Mouse (Mus musculus) MEL (cell line): ENCODE results near the gene Il11ra1. TPM values are rescaled to one million over a fixed set of nuclear protein-coding genes. Genes with fewer than 3 reads are reported as not detected.

ENCODE experiments used
- DNase-seq: peaks from one replicate; pipeline ENCODE4 v3.0.0; 2011; ENCODE audit warnings: low read depth, low spot score
- H3K27ac ChIP-seq: 2 replicates; pipeline ENCODE4 v1.5.1; 2012; ENCODE audit warnings: low read depth, mild to moderate bottlenecking, control low read depth, low read length, moderate library complexity; ENCODE audit not compliant: control insufficient read depth
- H3K27me3 ChIP-seq, 2 experiments: fragments of 150-350 bp in 1 of 2; sonication (generic) in 1 of 2; 2 replicates each; pipeline ENCODE4 v1.6.1; 2012; ENCODE audit warnings: low read length in 2 of 2, mild to moderate bottlenecking in 2 of 2, improper control_type of control experiment in 1 of 2, moderate library complexity in 1 of 2; ENCODE audit not compliant: insufficient read depth in 2 of 2, control insufficient read depth in 1 of 2
- H3K36me3 ChIP-seq, 2 experiments: 2 replicates each; pipeline ENCODE4 v1.6.1; 2012 to 2014; ENCODE audit warnings: low read length in 2 of 2, improper control_type of control experiment in 1 of 2, inconsistent platforms in 1 of 2, mild to moderate bottlenecking in 1 of 2; ENCODE audit not compliant: insufficient read depth in 2 of 2, control insufficient read depth in 1 of 2
- H3K4me1 ChIP-seq, 2 experiments: fragments of 150-350 bp in 1 of 2; sonication (generic) in 1 of 2; 2 replicates each; pipeline ENCODE4 v1.6.1; 2012; ENCODE audit warnings: low read length in 2 of 2, improper control_type of control experiment in 1 of 2, mild to moderate bottlenecking in 1 of 2; ENCODE audit not compliant: insufficient read depth in 2 of 2, control insufficient read depth in 1 of 2
- H3K4me3 ChIP-seq, 2 experiments: fragments of 150-350 bp in 1 of 2; sonication (generic) in 1 of 2; 2 replicates each; pipeline ENCODE4 v1.5.1; 2012; ENCODE audit warnings: low read depth in 2 of 2, low read length in 2 of 2, mild to moderate bottlenecking in 2 of 2, moderate library complexity in 2 of 2, control low read depth in 1 of 2, improper control_type of control experiment in 1 of 2; ENCODE audit not compliant: control insufficient read depth in 1 of 2, insufficient read depth in 1 of 2
- H3K79me2 ChIP-seq: 2 replicates; pipeline ENCODE4 v1.6.1; 2012; ENCODE audit warnings: mild to moderate bottlenecking, low read length, moderate library complexity; ENCODE audit not compliant: control insufficient read depth, poor library complexity, insufficient read depth
- H3K9ac ChIP-seq: 2 replicates; pipeline ENCODE4 v1.6.1; 2012; ENCODE audit warnings: low read depth, mild to moderate bottlenecking, control low read depth, low read length, moderate library complexity; ENCODE audit not compliant: control insufficient read depth, poor library complexity, severe bottlenecking
- H3K9me3 ChIP-seq: fragments of 150-350 bp; sonication (generic); replicated peaks from 2 replicates; pipeline ENCODE4 v1.6.1; 2012; ENCODE audit warnings: mild to moderate bottlenecking, low read length, improper control_type of control experiment, moderate library complexity; ENCODE audit not compliant: insufficient read depth
- BHLHE40 ChIP-seq: IDR thresholded peaks from 2 replicates; pipeline ENCODE4 v1.6.1; 2012; ENCODE audit warnings: low read depth, mild to moderate bottlenecking, inconsistent platforms, low read length, improper control_type of control experiment, borderline replicate concordance
- CHD1 ChIP-seq: IDR thresholded peaks from 2 replicates; pipeline ENCODE4 v1.6.1; 2012; ENCODE audit warnings: low read depth, mild to moderate bottlenecking, inconsistent platforms, low read length, improper control_type of control experiment
- E2F4 ChIP-seq: IDR thresholded peaks from 2 replicates; pipeline ENCODE4 v1.6.1; 2011; ENCODE audit warnings: low read depth, low read length, improper control_type of control experiment, borderline replicate concordance
- ELF1 ChIP-seq: IDR thresholded peaks from 2 replicates; pipeline ENCODE4 v1.6.1; 2014; ENCODE audit warnings: low read depth, mild to moderate bottlenecking, inconsistent platforms, low read length, improper control_type of control experiment, moderate library complexity
- EP300 ChIP-seq, 2 experiments: IDR thresholded peaks; 2 replicates each; pipeline ENCODE4 v1.6.1; 2011; ENCODE audit warnings: improper control_type of control experiment in 2 of 2, low read length in 2 of 2, low read depth in 1 of 2, mild to moderate bottlenecking in 1 of 2
- ETS1 ChIP-seq: IDR thresholded peaks from 2 replicates; pipeline ENCODE4 v1.6.1; 2012; ENCODE audit warnings: low read depth, mild to moderate bottlenecking, inconsistent platforms, low read length, improper control_type of control experiment, moderate library complexity
- GABPA ChIP-seq: IDR thresholded peaks from 2 replicates; pipeline ENCODE4 v1.6.1; 2012; ENCODE audit warnings: low read depth, mild to moderate bottlenecking, inconsistent platforms, low read length, improper control_type of control experiment, moderate library complexity
- HCFC1 ChIP-seq: IDR thresholded peaks from 2 replicates; pipeline ENCODE4 v1.6.1; 2012; ENCODE audit warnings: low read depth, mild to moderate bottlenecking, inconsistent platforms, low read length, improper control_type of control experiment, moderate library complexity
- MAZ ChIP-seq: IDR thresholded peaks from 2 replicates; pipeline ENCODE4 v1.6.1; 2012; ENCODE audit warnings: low read depth, mild to moderate bottlenecking, inconsistent platforms, low read length, improper control_type of control experiment
- MXI1 ChIP-seq: IDR thresholded peaks from 2 replicates; pipeline ENCODE4 v1.6.1; 2011; ENCODE audit warnings: mild to moderate bottlenecking, low read depth, low read length, improper control_type of control experiment
- NRF1 ChIP-seq: IDR thresholded peaks from 2 replicates; pipeline ENCODE4 v1.6.1; 2014; ENCODE audit warnings: low read depth, mild to moderate bottlenecking, inconsistent platforms, low read length, improper control_type of control experiment, moderate library complexity; ENCODE audit not compliant: poor library complexity, insufficient read depth, severe bottlenecking
- POLR2AphosphoS2 ChIP-seq: IDR thresholded peaks from 2 replicates; pipeline ENCODE4 v1.6.1; 2011; ENCODE audit warnings: low read length, improper control_type of control experiment
- RAD21 ChIP-seq: IDR thresholded peaks from 2 replicates; pipeline ENCODE4 v1.6.1; 2011; ENCODE audit warnings: mild to moderate bottlenecking, low read depth, low read length, improper control_type of control experiment
- SIN3A ChIP-seq: IDR thresholded peaks from 2 replicates; pipeline ENCODE4 v1.6.1; 2012; ENCODE audit warnings: low read length, improper control_type of control experiment, inconsistent platforms
- SMC3 ChIP-seq: IDR thresholded peaks from 2 replicates; pipeline ENCODE4 v1.6.1; 2011; ENCODE audit warnings: low read depth, low read length, improper control_type of control experiment
- TAL1 ChIP-seq: IDR thresholded peaks from 2 replicates; pipeline ENCODE4 v1.6.1; 2012; ENCODE audit warnings: mild to moderate bottlenecking, inconsistent platforms, low read length, moderate library complexity, mixed read lengths
- TBP ChIP-seq: IDR thresholded peaks from 2 replicates; pipeline ENCODE4 v1.8.0; 2011; ENCODE audit warnings: low read depth, low read length, improper control_type of control experiment
- UBTF ChIP-seq: IDR thresholded peaks from 2 replicates; pipeline ENCODE4 v1.6.1; 2012; ENCODE audit warnings: low read depth, mild to moderate bottlenecking, inconsistent platforms, low read length, improper control_type of control experiment, moderate library complexity, borderline replicate concordance; ENCODE audit not compliant: insufficient read depth
- USF1 ChIP-seq: IDR thresholded peaks from 2 replicates; pipeline ENCODE4 v1.6.1; 2014; ENCODE audit warnings: low read depth, mild to moderate bottlenecking, inconsistent platforms, low read length, improper control_type of control experiment, moderate library complexity
- USF2 ChIP-seq, 2 experiments: IDR thresholded peaks; 2 replicates each; pipeline ENCODE4 v1.6.1; 2011 to 2012; ENCODE audit warnings: improper control_type of control experiment in 2 of 2, low read length in 2 of 2, borderline replicate concordance in 1 of 2, inconsistent platforms in 1 of 2, low read depth in 1 of 2, mild to moderate bottlenecking in 1 of 2; ENCODE audit not compliant: insufficient read depth in 1 of 2
- ZKSCAN1 ChIP-seq: IDR thresholded peaks from 2 replicates; pipeline ENCODE4 v1.6.1; 2012; ENCODE audit warnings: low read depth, mild to moderate bottlenecking, inconsistent platforms, low read length, improper control_type of control experiment, moderate library complexity
- ZMIZ1 ChIP-seq: IDR thresholded peaks from 2 replicates; pipeline ENCODE4 v1.6.1; 2012; ENCODE audit warnings: low read depth, mild to moderate bottlenecking, inconsistent platforms, low read length, improper control_type of control experiment, moderate library complexity
- polyA plus RNA-seq, 2 experiments: library from polyadenylated mRNA; stranded (reverse) in 1 of 2; unstranded in 1 of 2; fragments of >175 nt in 1 of 2; fragments of >200 nt in 1 of 2; gene quantifications; 2 replicates each; pipeline versions ENCODE4 v1.2.1 to v1.2.4; 2012; ENCODE audit warnings: low replicate concordance in 2 of 2, low read depth in 1 of 2; ENCODE audit not compliant: insufficient read length in 2 of 2, insufficient read depth in 1 of 2, missing spikeins in 1 of 2
- total RNA-seq: library from RNA; depleted of rRNA; stranded (reverse); fragments of 300-350 nt; gene quantifications from 2 replicates; pipeline ENCODE4 v1.2.3, GENCODE M21; 2012

Gene Il11ra1
- total and polyA plus RNA-seq, 3 experiments: 44.4 to 66.7 TPM; not detected in 1

DNA sequence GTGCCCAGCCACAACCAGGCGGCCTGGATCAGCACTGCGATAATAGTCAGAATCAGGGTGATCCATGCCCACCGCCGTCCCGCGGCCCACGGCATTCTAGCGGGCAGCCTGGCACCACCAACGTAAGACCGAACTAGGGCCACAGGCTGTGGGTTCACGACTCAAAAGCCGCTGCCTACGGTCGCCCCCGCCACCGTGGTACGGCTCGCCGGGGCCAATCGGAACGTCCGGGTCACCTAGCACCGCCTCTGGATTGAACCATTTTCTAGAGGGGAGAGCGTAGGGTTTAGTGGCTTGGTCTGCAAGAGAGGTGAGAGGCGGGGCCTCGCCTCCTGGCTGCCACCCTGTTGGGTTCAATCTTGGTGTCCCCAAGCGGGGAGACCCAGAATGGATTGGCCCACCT, 41.4 kb downstream of the Il11ra1 start (continued):
- peak; percentile 84 for TF ChIP-seq TBP
- peak; percentile 48; the same call in 1 of the 2 replicates for TF ChIP-seq MAZ
- no peak for TF ChIP-seq TAL1
- peak; percentile 71; the same call in 1 of the 2 replicates for TF ChIP-seq ZMIZ1
- peak; percentile 41; the same call in 1 of the 2 replicates for TF ChIP-seq MXI1
- peak; percentile 82 for TF ChIP-seq HCFC1
- TF ChIP-seq, all 39 proteins: peak for 12

DNA sequence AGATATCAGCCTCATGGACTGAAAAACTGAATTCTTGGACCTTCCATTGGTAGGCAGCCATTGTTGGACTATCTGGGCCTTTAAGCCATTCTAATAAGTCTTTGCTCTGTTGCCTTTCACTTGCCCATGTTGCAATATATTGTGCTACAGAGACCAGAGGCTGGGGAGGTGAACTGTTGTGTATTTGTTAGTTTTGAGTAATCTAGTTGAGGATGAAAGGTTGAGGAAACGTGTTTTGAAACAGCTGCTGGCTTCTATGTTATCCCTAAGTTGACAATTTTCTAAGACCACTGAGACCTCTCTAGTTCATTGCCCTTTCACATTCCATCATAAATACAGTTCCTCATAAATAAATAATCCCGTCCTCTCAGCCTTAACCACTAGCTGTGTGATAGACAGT, 44.3 kb downstream of the Il11ra1 start:
- Histone ChIP-seq H3K9ac (no peak overlapping the region), H3K9me3 (no peaks in the 10 kb centered on the region), H3K4me3 (no peak overlapping the region), H3K4me1 (peaks cover 0 to 14% of the 10 kb centered on the region in 2 experiments; a peak in 3 of 4 replicates), H3K27ac (no peak overlapping the region), H3K79me2 (peaks cover 14% of the 10 kb centered on the region), H3K27me3 (no peaks in the 10 kb centered on the region), H3K36me3 (peaks cover 0 to 14% of the 10 kb centered on the region in 2 experiments; a peak in 2 of 4 replicates)
- TF ChIP-seq CHD1 (no peak), ETS1 (no peak)
- no peak for DNase-seq

DNA sequence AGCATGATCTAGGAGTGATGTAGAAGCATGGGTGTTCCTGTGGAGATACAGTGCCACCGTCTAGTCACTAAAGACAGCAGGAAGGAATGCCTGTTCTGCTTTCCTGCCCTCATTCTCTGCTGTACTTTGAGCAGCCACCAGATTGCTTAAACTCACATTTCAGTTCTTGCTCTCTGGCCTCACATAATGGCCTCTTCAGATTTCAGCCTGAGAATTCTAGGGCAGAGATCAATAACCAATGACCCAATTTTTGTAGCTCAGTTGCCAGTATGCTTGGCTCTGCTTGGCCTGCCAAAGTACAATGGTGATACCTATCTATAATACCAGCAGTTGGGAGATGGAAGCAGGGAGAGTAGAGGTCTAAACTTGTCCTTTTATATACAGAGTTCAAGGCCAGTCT, 45.2 kb downstream of the Il11ra1 start:
- peaks cover 0 to 5% of the 10 kb centered on the region in 2 experiments; a peak in 1 of 4 replicates for H3K4me1 ChIP-seq
- no peaks in the 10 kb centered on the region for H3K9me3 ChIP-seq
- no peak for TF ChIP-seq USF2 (IDR thresholded peaks at IDR 0.05; ENCODE audit: borderline replicate concordance in 1 of 2, insufficient read depth in 1 of 2, low read depth in 1 of 2, low read length in 2 of 2)
- H3K79me2 ChIP-seq: peaks cover 7% of the 10 kb centered on the region
- peaks cover 0 to 5% of the 10 kb centered on the region in 2 experiments; a peak in 2 of 4 replicates for H3K36me3 ChIP-seq
- DNase-seq: no peak
- no peak overlapping the region for H3K27ac ChIP-seq
- H3K27me3 ChIP-seq: no peaks in the 10 kb centered on the region
- no peak overlapping the region for H3K4me3 ChIP-seq
- no peak overlapping the region for H3K9ac ChIP-seq

DNA sequence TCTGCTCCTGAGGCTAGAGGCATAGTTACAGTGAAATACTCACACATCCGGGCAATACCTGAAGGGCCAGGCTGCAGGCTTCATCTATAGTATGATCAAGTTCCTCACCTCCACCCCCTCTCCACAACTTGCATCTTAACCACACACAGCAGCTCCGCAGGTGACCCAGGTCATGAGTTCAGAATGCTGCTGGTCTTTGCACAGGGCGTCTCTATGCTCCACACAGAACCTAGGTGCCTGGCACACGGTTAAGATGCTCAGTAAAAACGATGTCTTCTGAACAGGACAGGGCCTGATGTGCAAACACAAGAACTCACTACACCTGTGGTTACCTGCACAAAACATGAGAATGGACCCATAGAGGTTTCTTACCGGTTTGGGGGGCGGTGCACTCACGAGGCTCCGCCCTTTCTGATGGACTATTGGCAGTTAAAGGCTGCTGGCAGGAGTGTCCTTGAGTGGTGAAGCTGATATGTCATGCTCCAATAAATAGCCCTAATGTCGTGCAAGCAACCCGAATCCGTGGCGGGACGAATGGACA, 55.1 kb downstream of the Il11ra1 start, which contains the start of gene Galt:
Gene Galt, plus strand, starts transcription at position 432 of the 541 bp plus-strand sequence.
- H3K36me3 ChIP-seq: no peaks in the 10 kb centered on the region; a peak in 1 of 4 replicates
- DNase-seq: no peak
- peak within 1 kb of the TSS; percentile 70 for H3K27ac ChIP-seq
- peak within 1 kb of the TSS; percentile 75 for H3K9ac ChIP-seq
- H3K27me3 ChIP-seq: no peaks in the 10 kb centered on the region
- peaks cover 0 to 7% of the 10 kb centered on the region in 2 experiments; a peak in 1 of 4 replicates for H3K4me1 ChIP-seq
- peaks cover 1% of the 10 kb centered on the region; the same call in 1 of the 2 replicates for H3K79me2 ChIP-seq
- H3K9me3 ChIP-seq: no peaks in the 10 kb centered on the region
- peak within 1 kb of the TSS; percentile 91 to 95 for H3K4me3 ChIP-seq
- TF ChIP-seq HCFC1 (no peak), POLR2AphosphoS2 (no peak), ELF1 (no peak), E2F4 (no peak), MXI1 (no peak), BHLHE40 (no peak), GABPA (no peak), EP300 (IDR thresholded peaks at IDR 0.05; ENCODE audit: low read depth in 1 of 2, low read length in 2 of 2) (no peak), USF1 (no peak), RAD21 (no peak), SIN3A (no peak), UBTF (no peak), ZKSCAN1 (no peak), NRF1 (no peak), SMC3 (no peak), USF2 (IDR thresholded peaks at IDR 0.05; ENCODE audit: borderline replicate concordance in 1 of 2, insufficient read depth in 1 of 2, low read depth in 1 of 2, low read length in 2 of 2) (no peak)
